Mouse (Mus musculus) gonadal fat pad, adult 2 months (tissue): ENCODE results near the gene Plekho2. TPM values are rescaled to one million over a fixed set of nuclear protein-coding genes. Genes with fewer than 3 reads are reported as not detected.

Source experiments
- DNase-seq: peaks from one replicate; pipeline ENCODE4 v3.0.0-alpha.2; 2012; ENCODE audit warnings: low read depth
- polyA plus RNA-seq: library from polyadenylated mRNA; depleted of rRNA; stranded (reverse); fragments of >200 nt; gene quantifications from 2 replicates; pipeline ENCODE4 v1.2.3, GENCODE M21; 2012

The Plekho2 gene
- polyA plus RNA-seq, 1 experiment = 23.6 TPM

DNA sequence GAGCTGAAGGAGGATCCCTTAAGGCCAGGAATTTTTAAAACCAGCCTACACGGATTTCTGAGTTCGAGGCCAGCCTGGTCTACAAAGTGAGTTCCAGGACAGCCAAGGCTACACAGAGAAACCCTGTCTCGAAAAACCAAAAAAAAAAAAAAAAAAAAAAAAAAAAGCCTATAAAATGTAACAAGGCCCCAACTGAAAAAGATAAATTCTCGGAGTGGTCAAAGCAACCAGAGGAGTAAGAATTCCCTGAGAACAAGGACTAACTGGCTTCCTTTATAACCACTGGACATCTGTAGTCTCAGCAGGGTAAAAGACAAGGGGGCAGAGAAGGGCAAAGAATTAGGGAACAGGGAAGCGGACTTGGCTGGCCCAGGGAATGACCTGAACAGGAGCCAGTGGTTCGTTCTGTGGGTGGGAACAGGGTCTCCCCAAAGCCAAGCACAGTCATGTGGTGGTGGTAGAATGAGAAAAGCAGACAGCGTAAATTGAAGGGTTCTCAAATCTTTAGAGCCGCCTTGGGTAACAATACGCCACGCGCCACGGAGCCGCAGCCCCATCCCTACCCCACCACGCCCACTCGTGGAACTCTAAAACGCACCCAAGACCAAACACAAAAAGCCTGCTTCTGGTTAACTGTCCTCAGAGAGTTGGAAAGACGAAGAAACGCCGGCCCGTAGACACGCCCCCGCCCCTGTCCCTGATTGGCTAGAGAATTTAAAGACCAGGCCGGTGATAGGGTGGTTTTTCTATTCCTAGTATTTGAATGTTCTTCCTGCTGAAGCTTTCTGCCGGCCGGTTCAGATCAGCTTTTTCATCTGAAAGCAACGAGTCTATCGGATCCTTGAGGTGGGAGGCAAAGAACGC lies 6.8 kb upstream of the Plekho2 start, which contains the start of gene Pif1:
Pif1 (plus strand) TSS at position 755 of the 864 bp plus-strand sequence.
- no peak for DNase-seq

- no peak for DNase-seq
Measured at GRCm38 (mm10) chr9:65583045-65583444, 3.2 kb upstream of the Plekho2 start.

DNA sequence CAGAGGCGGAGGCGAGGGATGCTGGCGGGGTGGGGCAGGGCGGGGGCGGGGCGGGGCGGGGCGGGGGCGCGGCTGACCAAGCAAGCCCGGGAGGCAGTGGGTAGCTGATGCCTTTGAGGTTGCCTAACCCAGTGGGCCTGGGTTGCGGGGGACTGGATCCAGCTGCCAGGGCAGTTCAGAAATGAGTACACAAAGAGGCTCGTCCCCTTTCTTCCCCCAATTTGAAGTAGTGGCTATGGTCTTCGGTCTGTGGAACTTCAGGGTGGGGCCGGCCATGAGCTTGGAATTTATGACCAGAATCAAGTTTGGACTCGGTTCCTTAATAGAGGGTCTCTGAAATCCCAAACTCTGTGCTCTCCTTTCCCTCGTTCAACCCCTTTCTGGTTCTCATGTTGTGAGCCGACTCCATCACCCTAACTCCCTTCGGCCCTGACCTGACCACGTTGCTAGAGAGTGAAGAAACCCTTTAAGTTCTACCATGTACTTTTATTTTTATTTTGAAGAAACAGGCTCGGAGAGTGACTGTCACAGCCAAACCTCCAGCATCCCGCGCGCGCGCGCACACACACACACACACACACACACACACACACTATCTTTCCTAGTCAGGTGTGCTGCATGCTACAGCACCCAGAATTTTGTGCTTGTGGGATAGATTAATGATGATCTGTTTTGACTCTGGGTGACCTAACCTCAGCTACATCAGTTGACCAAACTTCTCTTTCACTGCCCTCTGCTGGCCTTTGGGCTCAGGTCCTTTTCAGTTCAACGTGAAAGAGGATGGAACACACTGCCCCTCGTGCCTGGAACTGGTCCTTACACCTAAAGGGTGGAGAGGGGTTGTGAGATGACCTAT lies 789 bp upstream of the Plekho2 start:
- peak; percentile 72 for DNase-seq

GRCm38 (mm10) chr9:65578801-65579249 lies 1.0 kb downstream of the Plekho2 start:
- no peak for DNase-seq

DNA sequence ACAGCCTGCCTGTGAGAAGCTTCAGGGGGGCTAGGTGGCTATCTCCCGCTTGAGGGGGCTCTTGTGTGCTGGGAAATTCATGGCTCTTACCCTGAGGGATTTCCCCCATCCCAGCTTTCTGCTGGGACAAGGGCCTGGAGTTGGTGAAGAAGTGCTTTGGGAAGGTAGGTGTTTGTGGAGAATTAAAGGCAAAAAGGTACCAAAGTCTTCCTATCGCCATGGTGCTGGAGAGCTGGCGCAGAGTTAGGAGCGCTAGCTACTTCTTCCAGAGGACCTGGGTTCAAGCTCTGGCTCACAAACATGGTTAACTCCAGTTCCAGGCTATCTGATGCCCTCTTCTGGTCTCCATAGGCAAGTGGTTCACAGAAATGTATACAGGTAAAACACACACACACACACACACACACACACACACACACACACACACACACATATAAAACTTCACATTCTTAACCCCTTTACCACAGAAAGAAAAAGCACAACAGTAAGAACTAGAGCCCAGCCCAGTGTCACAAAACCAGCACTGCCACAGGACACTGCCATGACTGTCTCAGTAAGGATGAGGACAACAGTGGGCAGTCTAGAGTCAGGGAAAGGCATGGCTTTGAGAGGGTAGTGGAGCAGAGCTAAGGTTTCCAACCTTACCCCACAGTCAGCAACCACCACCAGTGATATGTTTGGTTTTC lies 2.2 kb downstream of the Plekho2 start:
- no peak for DNase-seq

DNA sequence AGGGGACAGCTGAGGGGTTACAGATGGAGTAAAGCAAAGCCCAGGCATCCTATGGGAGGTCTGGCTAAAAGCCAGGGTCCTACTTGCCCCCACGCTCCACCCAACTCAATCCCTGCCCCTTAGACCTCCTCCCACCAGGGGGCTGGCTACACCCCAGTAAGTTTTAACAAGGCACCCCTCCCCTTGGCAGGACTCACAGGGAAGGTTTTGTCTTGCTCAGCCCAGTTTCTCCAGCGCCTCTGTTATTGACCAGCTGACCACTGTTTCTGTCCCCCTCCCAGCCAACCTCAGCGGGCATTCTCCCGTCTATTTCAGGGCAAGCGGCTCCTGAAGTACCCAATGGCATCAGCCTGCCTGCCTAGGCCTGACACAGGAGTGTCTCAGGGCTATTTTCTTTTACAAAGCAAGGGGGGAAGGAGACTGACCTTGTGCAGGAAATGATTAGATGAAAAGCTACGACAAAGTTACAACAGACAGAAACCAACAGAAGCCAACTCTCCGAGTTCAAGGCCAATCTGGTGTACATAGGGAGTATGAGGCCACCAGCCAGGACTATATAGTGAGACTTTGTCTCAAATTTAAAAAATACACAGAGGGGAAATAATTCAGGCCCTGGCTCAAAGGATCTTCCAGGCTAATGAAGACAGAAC lies 2.9 kb downstream of the Plekho2 start:
- no peak for DNase-seq

DNA sequence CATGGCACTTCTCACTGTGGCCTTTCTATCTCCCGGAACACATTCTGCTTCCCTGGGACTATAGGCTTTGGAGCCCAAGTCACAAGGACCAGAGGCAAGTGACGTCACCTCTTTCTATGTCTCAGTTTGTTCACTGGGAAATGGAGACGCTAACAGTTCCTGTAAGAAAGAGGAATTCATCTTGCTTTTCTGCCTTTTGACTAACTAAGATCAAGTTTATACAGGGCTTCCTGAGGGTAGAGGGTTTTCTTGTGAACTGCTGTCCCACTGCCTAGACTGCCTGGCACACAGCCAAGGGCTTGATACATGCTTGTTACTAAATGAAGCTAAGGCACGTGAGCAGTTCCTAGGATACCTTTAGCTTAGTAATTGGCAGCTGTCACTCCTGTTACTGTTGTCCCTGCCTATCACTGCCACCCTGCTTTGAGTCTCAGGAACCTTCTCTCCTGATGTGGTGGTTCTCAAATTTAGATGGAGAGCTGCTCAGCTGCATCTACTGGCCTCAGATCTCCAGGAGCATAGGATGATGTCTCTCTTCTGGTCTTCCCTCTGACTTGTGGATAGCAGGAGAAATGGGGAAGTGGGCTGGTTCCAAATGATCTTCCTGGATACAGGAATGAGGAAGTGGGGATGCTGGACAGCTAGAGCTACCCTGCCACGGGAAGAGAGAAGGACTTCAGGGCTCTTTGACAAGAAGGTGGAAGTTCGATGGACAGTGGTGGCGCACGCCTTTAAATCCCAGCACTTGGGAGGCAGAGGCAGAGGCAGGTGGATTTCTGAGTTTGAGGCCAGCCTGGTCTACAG lies 4.2 kb downstream of the Plekho2 start:
- DNase-seq = no peak

DNA sequence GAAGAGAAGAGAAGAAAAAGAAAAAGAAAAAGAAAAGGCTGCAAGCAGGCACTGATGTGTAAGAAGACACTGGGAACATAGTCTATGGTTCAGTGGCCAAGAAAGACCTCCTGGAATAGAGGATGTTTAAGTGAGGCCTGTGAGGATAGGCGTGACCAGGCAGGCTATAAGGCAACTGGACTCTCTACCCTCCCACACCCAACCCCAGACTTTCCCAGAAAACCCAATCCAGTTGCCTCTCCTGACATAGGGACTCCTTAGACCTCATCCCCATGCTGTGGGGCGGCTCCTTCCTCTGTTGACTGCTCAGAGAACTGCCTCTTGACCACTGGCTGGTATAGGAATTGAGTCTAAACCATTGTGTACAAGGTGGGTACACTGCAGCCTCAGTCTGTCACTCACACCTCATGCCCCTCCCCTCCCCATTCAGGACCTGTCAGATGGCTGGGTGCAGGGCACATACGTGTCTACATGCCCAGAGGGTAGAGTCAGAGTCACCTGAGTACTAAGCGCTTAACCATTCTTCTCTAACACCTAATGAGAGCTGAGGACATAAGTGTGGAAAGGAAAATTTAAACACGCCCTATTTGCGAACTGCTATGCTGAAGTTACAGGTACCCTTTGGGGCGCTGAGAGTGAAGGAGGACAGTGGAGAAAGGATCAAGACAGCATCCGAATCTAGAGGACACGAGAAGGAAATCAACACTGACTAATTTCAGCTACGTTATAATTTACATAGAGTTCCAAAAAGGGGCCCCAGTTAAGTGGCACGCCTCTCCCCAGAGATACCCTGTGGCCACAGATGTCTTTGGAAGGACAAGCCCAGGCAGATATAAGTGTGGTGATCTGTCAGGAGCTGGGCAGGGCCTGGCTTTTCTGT lies 5.1 kb downstream of the Plekho2 start:
- no peak for DNase-seq

DNA sequence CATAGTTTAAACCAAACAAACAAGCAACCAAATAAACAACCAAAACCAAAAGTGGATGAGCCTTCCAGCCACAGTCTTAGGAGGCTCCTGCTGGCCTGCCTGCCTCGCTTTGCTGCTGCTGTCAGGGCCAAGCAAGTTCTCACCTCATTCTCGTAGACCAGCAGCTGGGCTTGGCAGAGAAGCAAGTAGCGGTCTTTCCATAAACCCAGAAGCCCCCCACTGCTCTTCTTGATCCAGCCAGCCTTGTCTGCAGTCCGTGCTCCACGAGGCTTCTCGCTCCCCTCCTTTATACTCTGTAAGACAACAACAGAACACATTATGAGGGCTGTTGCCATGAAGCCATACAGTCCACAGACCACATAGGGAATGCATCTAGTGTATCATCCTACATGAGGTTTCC lies 7.0 kb downstream of the Plekho2 start:
- no peak for DNase-seq

DNA sequence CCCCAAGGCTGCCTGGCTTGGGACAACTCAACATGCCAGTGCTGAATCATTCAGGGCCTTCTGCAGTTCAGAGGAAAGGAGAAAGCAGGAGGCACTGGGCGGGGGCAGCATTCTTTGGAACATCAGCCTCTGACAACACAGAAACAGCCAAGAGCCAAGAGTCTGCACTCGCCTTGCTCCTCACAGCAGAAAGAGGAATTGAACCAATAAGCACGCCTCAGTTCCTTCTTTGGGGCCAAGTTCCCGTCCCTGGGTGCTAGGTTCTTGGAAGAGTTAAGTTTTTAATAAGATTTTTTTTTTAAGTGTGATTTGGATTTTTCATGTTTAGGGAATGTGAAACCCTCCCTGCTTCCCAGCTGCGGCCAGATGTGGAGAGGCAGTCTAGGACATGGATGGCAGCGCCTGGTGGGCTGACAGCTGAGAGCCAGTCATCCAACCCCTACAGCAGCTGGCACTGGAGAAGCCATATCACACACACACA lies 10.3 kb downstream of the Plekho2 start:
- no peak for DNase-seq

GRCm38 (mm10) chr9:65568787-65569186 lies 11.1 kb downstream of the Plekho2 start:
- no peak for DNase-seq

DNA sequence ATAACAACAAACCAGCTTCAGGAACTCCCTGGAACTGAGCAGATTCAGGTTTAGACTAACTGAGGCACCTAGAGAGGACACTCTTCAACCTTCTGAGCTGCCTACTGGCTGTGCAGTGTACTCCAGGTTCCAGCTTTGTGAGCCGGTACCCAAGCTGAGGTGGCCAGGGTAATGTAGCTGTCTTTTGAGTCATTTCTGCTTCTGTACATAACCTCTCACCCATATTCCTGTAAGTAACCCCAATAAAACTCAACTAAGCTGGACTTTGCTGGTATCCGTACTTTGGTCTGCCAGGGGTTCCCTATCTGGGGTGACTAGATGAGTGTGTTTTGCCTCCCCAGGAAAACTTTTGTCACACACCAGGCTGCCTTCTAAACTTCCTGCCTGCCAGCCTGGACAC lies 15.1 kb downstream of the Plekho2 start:
- no peak for DNase-seq

DNA sequence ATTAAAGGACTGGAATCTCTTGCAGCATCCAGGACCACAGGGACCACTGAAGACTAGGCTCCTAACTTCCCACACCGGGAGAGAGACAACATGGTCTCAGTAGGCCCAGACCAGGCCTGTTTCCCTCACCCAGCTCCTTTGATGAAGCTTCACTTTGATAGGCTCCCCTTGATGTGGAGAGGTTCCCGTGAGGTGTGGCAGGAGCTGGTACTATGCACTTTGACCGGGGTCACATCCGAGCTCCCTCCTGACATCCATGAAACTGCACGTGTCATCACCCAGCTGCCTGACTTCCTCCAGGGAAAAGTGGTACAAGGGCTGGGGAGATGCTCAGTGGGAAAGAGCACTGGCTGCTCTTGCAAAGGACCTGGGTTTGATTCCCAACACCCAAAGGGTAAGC lies 16.8 kb downstream of the Plekho2 start:
- no peak for DNase-seq

DNA sequence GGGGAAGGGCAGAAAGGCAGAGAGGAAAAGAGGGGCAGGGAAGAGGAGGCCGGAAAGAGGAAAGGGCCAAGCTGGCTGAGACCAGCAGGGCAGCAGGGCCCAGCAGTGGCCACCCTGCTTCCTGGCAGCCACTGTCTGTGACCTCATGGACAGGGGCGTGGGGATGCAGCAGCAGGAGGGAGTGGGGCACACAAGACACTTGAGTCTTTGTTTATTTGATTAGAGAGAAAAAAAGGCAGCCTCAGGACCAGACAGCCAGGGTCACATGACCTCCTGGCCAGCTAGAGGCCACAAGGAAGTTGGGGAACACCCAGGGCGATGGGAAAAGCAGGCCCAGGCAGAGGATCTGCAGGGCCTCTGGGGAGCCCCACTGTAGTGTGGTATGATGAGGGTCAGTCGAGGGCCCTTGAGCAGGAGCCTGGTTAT lies 17.7 kb downstream of the Plekho2 start:
- DNase-seq = no peak

DNA sequence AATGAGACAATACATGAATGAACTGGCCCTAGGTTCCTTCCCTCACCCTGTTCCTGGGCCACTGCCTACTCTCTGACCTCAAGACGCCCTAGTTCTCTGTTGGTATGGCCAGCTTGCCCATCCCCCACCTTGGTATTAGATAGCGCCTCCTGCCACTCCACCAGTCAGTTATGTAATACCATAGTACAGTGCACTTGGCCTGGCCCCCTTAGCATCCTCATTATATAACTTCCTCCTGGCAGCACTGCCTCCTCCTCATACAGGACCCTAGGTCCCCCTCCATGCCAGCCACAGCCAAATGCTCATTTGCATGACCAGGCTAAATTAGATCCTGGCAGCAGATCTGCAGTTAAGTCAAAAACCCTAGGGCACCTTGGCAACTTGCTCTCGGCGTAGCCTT lies 18.8 kb downstream of the Plekho2 start:
- DNase-seq = no peak

DNA sequence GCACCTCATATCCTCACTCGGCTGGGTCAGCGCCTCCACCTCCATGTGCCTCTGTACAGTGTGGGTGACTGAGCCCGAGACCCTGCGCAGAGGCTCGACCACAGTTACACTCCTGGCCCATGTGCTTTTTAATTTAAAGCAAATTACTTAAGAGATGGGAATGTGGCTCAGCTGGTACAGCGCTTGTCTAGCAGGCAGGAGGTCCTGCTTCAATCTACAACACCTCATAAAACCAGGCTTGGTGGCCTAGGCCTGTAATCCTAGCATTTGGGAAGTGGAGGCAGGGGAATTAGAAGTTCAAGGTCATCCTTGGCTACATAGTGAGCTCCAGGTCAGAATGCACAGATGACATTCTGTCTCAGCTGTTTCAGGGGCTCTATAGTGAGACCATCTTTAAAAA lies 21.0 kb downstream of the Plekho2 start:
- DNase-seq = no peak

- DNase-seq = no peak
Measured at GRCm38 (mm10) chr9:65556979-65557378, 22.9 kb downstream of the Plekho2 start.

GRCm38 (mm10) chr9:65556349-65556748 lies 23.5 kb downstream of the Plekho2 start:
- DNase-seq = no peak

- no peak for DNase-seq
Measured at GRCm38 (mm10) chr9:65555621-65556020, 24.2 kb downstream of the Plekho2 start.

DNA sequence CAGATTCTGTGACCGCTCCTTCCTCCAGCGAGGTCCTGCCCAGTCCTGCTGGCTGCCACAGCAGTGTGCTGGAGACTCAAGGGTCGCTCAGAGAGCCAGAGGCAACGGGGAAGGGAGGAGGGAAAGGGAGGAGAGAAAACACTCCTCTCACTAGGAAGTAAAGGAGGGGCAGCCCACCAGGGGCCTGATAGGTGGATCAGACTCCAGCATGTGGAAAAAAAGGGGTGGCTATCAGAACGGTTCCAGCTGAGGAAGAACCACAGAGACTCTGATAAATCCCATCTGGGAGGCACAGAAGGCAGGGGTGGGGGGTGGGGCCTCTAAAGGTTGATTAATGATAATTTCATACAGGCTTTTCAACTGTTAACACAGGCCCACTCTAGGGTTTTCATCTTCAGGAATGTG lies 24.8 kb downstream of the Plekho2 start:
- DNase-seq = no peak
